Mouse (Mus musculus): ENCODE results near the gene Ddx54. TPM values are rescaled to one million over a fixed set of nuclear protein-coding genes. Genes with fewer than 3 reads are reported as not detected.
A peak's percentile ranks its signal among the peaks of the same experiment; 100 is the strongest.

Gene Ddx54
- polyA plus RNA-seq, 1 experiment from 2014 or later = 19.9 TPM

GRCm38 (mm10) chr5:120578504-120579081, 33.9 kb upstream of the Ddx54 start:
- H3K4me1 ChIP-seq (replicated peaks; ENCODE audit: control insufficient read depth, insufficient read depth, low read length) = peaks cover 3% of the 10 kb centered on the region; the same call in 1 of the 2 replicates
- no peak overlapping the region for H3K4me3 ChIP-seq (ENCODE audit: low read depth, low read length)
- H3K9me3 ChIP-seq (ENCODE audit: control insufficient read depth) = no peaks in the 10 kb centered on the region
- no peak for TF ChIP-seq CTCF (IDR thresholded peaks at IDR 0.05; ENCODE audit: low read depth)
- peak overlapping the region; percentile 83 for H3K27ac ChIP-seq (ENCODE audit: low read depth, low read length)
- H3K4me2 ChIP-seq (replicated peaks; ENCODE audit: low read depth) = peak overlapping the region; percentile 2; the same call in 1 of the 2 replicates
- H3K36me3 ChIP-seq (ENCODE audit: control insufficient read depth, insufficient read depth) = peaks cover 31% of the 10 kb centered on the region
- H3K9ac ChIP-seq (ENCODE audit: low read depth, low read length) = no peak overlapping the region
- 32% methylated on average over 12 of the region's 12 CpGs for WGBS
- no peaks in the 10 kb centered on the region for H3K27me3 ChIP-seq (replicated peaks; ENCODE audit: control insufficient read depth, insufficient read depth, low read length)
- no peak for ATAC-seq

- H3K4me3 ChIP-seq (ENCODE audit: low read depth, low read length) = no peak overlapping the region
- peak overlapping the region; percentile 83 for H3K27ac ChIP-seq (ENCODE audit: low read depth, low read length)
- H3K27me3 ChIP-seq (replicated peaks; ENCODE audit: control insufficient read depth, insufficient read depth, low read length) = no peaks in the 10 kb centered on the region
- peaks cover 3% of the 10 kb centered on the region; the same call in 1 of the 2 replicates for H3K4me1 ChIP-seq (replicated peaks; ENCODE audit: control insufficient read depth, insufficient read depth, low read length)
- TF ChIP-seq CTCF (IDR thresholded peaks at IDR 0.05; ENCODE audit: low read depth) = no peak
- peak; percentile 34 for ATAC-seq
- H3K4me2 ChIP-seq (replicated peaks; ENCODE audit: low read depth) = peak overlapping the region; percentile 2; the same call in 1 of the 2 replicates
- peaks cover 39% of the 10 kb centered on the region for H3K36me3 ChIP-seq (ENCODE audit: control insufficient read depth, insufficient read depth)
- no peak overlapping the region for H3K9ac ChIP-seq (ENCODE audit: low read depth, low read length)
- WGBS = 39% methylated on average over 26 of the region's 26 CpGs
- no peaks in the 10 kb centered on the region for H3K9me3 ChIP-seq (ENCODE audit: control insufficient read depth)
Observed at GRCm38 (mm10) chr5:120579211-120579897, 33.2 kb upstream of the Ddx54 start.

GRCm38 (mm10) chr5:120579898-120580626, 32.5 kb upstream of the Ddx54 start:
- H3K9me3 ChIP-seq (ENCODE audit: control insufficient read depth) = no peaks in the 10 kb centered on the region
- 0 out of 2 replicates have a peak overlapping the region, but pooled peaks have one; percentile 2 for H3K4me2 ChIP-seq (replicated peaks; ENCODE audit: low read depth)
- no peak for TF ChIP-seq CTCF (IDR thresholded peaks at IDR 0.05; ENCODE audit: low read depth)
- no peak overlapping the region for H3K4me3 ChIP-seq (ENCODE audit: low read depth, low read length)
- peak overlapping the region; percentile 83 for H3K27ac ChIP-seq (ENCODE audit: low read depth, low read length)
- whole genome bisulfite sequencing = 89% methylated on average over 26 of the region's 26 CpGs
- no peak overlapping the region for H3K9ac ChIP-seq (ENCODE audit: low read depth, low read length)
- peaks cover 36% of the 10 kb centered on the region for H3K36me3 ChIP-seq (ENCODE audit: control insufficient read depth, insufficient read depth)
- peaks cover 3% of the 10 kb centered on the region; the same call in 1 of the 2 replicates for H3K4me1 ChIP-seq (replicated peaks; ENCODE audit: control insufficient read depth, insufficient read depth, low read length)
- no peaks in the 10 kb centered on the region for H3K27me3 ChIP-seq (replicated peaks; ENCODE audit: control insufficient read depth, insufficient read depth, low read length)
- no peak for ATAC-seq

GRCm38 (mm10) chr5:120582002-120582401, 30.5 kb upstream of the Ddx54 start:
- WGBS = 61% methylated on average over 9 of the region's 9 CpGs
- Histone ChIP-seq H3K36me3 (ENCODE audit: control insufficient read depth, insufficient read depth) (peaks cover 35% of the 10 kb centered on the region), H3K4me2 (replicated peaks; ENCODE audit: low read depth) (no peak overlapping the region), H3K27me3 (replicated peaks; ENCODE audit: control insufficient read depth, insufficient read depth, low read length) (no peaks in the 10 kb centered on the region), H3K27ac (ENCODE audit: low read depth, low read length) (peak overlapping the region; percentile 50; the same call in 1 of the 2 replicates), H3K9ac (ENCODE audit: low read depth, low read length) (no peak overlapping the region), H3K9me3 (ENCODE audit: control insufficient read depth) (no peaks in the 10 kb centered on the region), H3K4me1 (replicated peaks; ENCODE audit: control insufficient read depth, insufficient read depth, low read length) (peaks cover 8% of the 10 kb centered on the region), H3K4me3 (ENCODE audit: low read depth, low read length) (no peak overlapping the region)
- ATAC-seq = no peak
- no peak for TF ChIP-seq CTCF (IDR thresholded peaks at IDR 0.05; ENCODE audit: low read depth)

DNA sequence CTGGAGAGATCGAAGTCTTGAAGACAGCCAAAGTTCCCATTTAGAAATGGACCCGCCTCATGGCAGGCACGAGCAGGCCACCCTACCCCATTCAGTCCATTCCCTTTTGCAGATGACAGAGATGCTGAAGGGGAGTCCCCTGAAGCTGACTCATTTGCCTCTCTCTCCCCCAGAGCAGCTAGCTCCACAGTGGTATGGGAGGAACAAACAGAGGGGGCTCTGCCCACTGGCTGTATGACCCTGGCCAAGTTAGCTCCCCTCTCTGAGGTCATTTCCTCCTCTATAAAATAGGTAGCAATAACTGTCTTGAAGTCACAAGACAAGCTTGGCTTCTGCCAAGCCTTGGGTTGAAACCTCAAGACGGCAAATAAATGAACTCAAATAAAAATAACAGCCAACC, 29.0 kb upstream of the Ddx54 start:
- Histone ChIP-seq H3K4me1 (replicated peaks; ENCODE audit: control insufficient read depth, insufficient read depth, low read length) (peaks cover 9% of the 10 kb centered on the region), H3K27ac (ENCODE audit: low read depth, low read length) (peak overlapping the region; percentile 21; the same call in 1 of the 2 replicates), H3K36me3 (ENCODE audit: control insufficient read depth, insufficient read depth) (peaks cover 35% of the 10 kb centered on the region), H3K4me3 (ENCODE audit: low read depth, low read length) (no peak overlapping the region), H3K9ac (ENCODE audit: low read depth, low read length) (no peak overlapping the region), H3K9me3 (ENCODE audit: control insufficient read depth) (no peaks in the 10 kb centered on the region), H3K4me2 (replicated peaks; ENCODE audit: low read depth) (no peak overlapping the region), H3K27me3 (replicated peaks; ENCODE audit: control insufficient read depth, insufficient read depth, low read length) (no peaks in the 10 kb centered on the region)
- WGBS = 87% methylated on average over 4 of the region's 4 CpGs
- TF ChIP-seq CTCF (IDR thresholded peaks at IDR 0.05; ENCODE audit: low read depth) = no peak
- no peak for ATAC-seq

DNA sequence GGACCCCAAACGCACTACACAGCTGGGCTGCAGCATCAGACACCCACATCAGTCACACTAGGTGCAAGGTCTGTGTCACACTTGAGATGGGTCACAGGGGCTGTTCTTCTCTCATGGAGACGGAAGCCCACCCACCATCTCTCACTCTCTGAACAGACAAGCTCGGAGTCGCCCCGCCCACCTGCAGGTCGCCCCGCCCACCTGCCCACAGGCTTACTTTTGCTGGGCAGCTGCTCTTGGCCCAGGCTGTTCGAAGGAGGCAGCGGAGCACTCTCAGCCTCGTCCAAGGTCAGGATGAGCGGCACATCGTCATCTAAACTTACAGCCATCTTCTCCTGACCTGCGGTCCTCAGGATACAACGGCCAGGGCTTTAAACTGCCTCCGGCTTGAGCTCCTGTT, 27.6 kb upstream of the Ddx54 start:
- H3K4me1 ChIP-seq (replicated peaks; ENCODE audit: control insufficient read depth, insufficient read depth, low read length) = peaks cover 9% of the 10 kb centered on the region
- WGBS = 59% methylated on average over 15 of the region's 15 CpGs
- no peak for ATAC-seq
- no peak overlapping the region for H3K27ac ChIP-seq (ENCODE audit: low read depth, low read length)
- no peak overlapping the region for H3K9ac ChIP-seq (ENCODE audit: low read depth, low read length)
- no peak overlapping the region for H3K4me3 ChIP-seq (ENCODE audit: low read depth, low read length)
- no peak for TF ChIP-seq CTCF (IDR thresholded peaks at IDR 0.05; ENCODE audit: low read depth)
- H3K27me3 ChIP-seq (replicated peaks; ENCODE audit: control insufficient read depth, insufficient read depth, low read length) = no peaks in the 10 kb centered on the region
- H3K9me3 ChIP-seq (ENCODE audit: control insufficient read depth) = no peaks in the 10 kb centered on the region
- H3K36me3 ChIP-seq (ENCODE audit: control insufficient read depth, insufficient read depth) = peaks cover 33% of the 10 kb centered on the region
- no peak overlapping the region for H3K4me2 ChIP-seq (replicated peaks; ENCODE audit: low read depth)
